Mouse (Mus musculus) lung, embryonic 14.5 days (tissue): ENCODE measurements around the gene Cdh13. TPM values are rescaled to one million over a fixed set of nuclear protein-coding genes. Genes with fewer than 3 reads are reported as not detected.

Experiments used
- ATAC-seq: fragments of 200-750 bp; cut with Nextera tagmentation; 2 replicates; pipeline ENCODE4 v1.8.0; 2017; ENCODE audit warnings: mild to moderate bottlenecking, moderate TSS enrichment, moderate library complexity; ENCODE audit not compliant: insufficient read depth
- DNase-seq: peaks from one replicate; pipeline ENCODE4 v3.0.0-alpha.2; 2015
- H3K27ac ChIP-seq: fragments of 300-500 bp; sonication (generic); 2 replicates; pipeline ENCODE4 v1.5.1; 2014; ENCODE audit warnings: low read depth, mild to moderate bottlenecking, moderate library complexity
- H3K27me3 ChIP-seq: fragments of 300-500 bp; sonication (generic); 2 replicates; pipeline ENCODE4 v1.6.1; 2014; ENCODE audit warnings: low read length, control low read depth; ENCODE audit not compliant: insufficient read depth
- H3K36me3 ChIP-seq: fragments of 300-500 bp; sonication (generic); 2 replicates; pipeline ENCODE4 v1.6.1; 2014; ENCODE audit warnings: control low read depth; ENCODE audit not compliant: insufficient read depth
- H3K4me1 ChIP-seq: fragments of 300-500 bp; sonication (generic); 2 replicates; pipeline ENCODE4 v1.6.1; 2014; ENCODE audit warnings: antibody characterized with exemption, control low read depth; ENCODE audit not compliant: insufficient read depth
- H3K4me2 ChIP-seq: fragments of 300-500 bp; sonication (generic); 2 replicates; pipeline ENCODE4 v1.6.1; 2014; ENCODE audit warnings: mild to moderate bottlenecking
- H3K4me3 ChIP-seq: fragments of 300-500 bp; sonication (generic); 2 replicates; pipeline ENCODE4 v1.5.1; 2014; ENCODE audit warnings: low read depth, low read length
- H3K9ac ChIP-seq: fragments of 300-500 bp; sonication (generic); 2 replicates; pipeline ENCODE4 v1.6.1; 2014
- H3K9me3 ChIP-seq: fragments of 300-500 bp; sonication (generic); 2 replicates; pipeline ENCODE4 v1.6.1; 2016; ENCODE audit warnings: low read depth, low read length, control low read depth
- CTCF ChIP-seq: IDR thresholded peaks from 2 replicates; pipeline ENCODE4 v1.5.1; 2016; ENCODE audit warnings: antibody characterized with exemption, low read depth
- WGBS: fragments of 180-500 bp; shearing (Covaris S2); extraction: QIAGEN DNeasy Blood & Tissue Kit; methylation state at CpG from one replicate; pipeline ENCODE4 v1.1.7; 2014; 5-methylcytosine and 5-hydroxymethylcytosine counted together
- polyA plus RNA-seq: library from polyadenylated mRNA; unstranded; fragments of >200 nt; fragmentation: Nextera tagmentation; extraction: Ambion mirVana; gene quantifications from 2 replicates; pipeline ENCODE4 v1.2.1, GENCODE M21; 2014

Cdh13 gene
- polyA plus RNA-seq, 1 experiment from 2014 or later, result 1.2 TPM

DNA sequence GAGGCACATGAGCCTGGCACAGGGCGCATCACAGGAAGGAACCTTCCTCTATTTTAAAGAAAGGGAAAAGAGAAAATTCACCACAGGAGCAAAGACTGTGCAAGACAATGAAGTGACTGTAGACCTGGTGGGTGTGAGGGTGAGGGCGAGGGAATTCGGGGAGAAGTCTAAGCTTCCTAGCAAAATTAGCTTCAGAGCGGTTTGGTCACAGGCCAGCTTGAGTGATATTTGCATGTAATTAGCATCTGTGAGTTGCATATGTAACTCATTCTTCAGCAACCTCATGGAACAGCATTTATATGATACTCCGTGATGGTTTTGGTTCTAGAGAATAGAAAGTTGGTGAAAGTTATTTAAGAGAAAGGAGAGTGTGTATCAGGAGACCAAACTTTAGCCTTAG lies 73.5 kb downstream of the Cdh13 start:
- Histone ChIP-seq H3K4me2 (no peak overlapping the region), H3K36me3 (no peaks in the 10 kb centered on the region), H3K27me3 (no peaks in the 10 kb centered on the region), H3K27ac (no peak overlapping the region), H3K9me3 (no peaks in the 10 kb centered on the region), H3K4me1 (no peaks in the 10 kb centered on the region), H3K9ac (no peak overlapping the region), H3K4me3 (no peak overlapping the region)
- ATAC-seq (no peak), DNase-seq (no peak)
- WGBS, result 85% methylated on average over 5 of the region's 5 CpGs
- TF ChIP-seq CTCF, result no peak

GRCm38 (mm10) chr8:118357596-118357995 lies 74.1 kb downstream of the Cdh13 start:
- no peak for DNase-seq
- Histone ChIP-seq H3K4me3 (no peak overlapping the region), H3K4me1 (no peaks in the 10 kb centered on the region), H3K4me2 (no peak overlapping the region), H3K9ac (no peak overlapping the region), H3K36me3 (no peaks in the 10 kb centered on the region), H3K27ac (no peak overlapping the region), H3K27me3 (no peaks in the 10 kb centered on the region), H3K9me3 (no peaks in the 10 kb centered on the region)
- no peak for ATAC-seq
- TF ChIP-seq CTCF, result no peak
- WGBS, result 79% methylated on average over 7 of the region's 7 CpGs

DNA sequence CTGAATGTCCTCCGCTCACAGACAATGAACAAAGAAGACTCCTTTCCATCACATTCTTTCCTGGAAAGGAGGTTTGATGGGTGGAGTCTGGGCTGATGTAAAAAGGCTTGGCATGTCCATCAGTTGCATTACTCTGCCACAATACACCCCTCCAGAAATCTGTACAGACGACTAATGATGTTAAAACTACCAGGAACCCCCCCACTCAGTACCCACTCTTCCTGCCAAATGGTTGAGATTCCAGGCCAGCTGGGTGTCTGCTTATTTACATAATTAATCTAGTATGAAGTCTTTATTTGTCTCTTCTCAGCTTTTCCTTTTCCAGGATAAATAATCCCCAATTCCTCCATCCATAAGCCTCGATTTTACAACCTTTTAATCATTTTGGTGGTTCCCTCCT lies 80.2 kb downstream of the Cdh13 start:
- WGBS, result 52% methylated on average over 3 of the region's 3 CpGs
- no peaks in the 10 kb centered on the region for H3K36me3 ChIP-seq
- ATAC-seq, result no peak
- DNase-seq, result no peak
- no peak for TF ChIP-seq CTCF
- H3K9me3 ChIP-seq, result no peaks in the 10 kb centered on the region
- H3K4me2 ChIP-seq, result no peak overlapping the region
- no peak overlapping the region for H3K4me3 ChIP-seq
- no peak overlapping the region for H3K9ac ChIP-seq
- no peaks in the 10 kb centered on the region for H3K4me1 ChIP-seq
- H3K27me3 ChIP-seq, result no peaks in the 10 kb centered on the region
- H3K27ac ChIP-seq, result no peak overlapping the region

GRCm38 (mm10) chr8:118373092-118373491 lies 89.6 kb downstream of the Cdh13 start:
- TF ChIP-seq CTCF, result no peak
- H3K4me3 ChIP-seq, result no peak overlapping the region
- H3K4me2 ChIP-seq, result no peak overlapping the region
- no peaks in the 10 kb centered on the region for H3K9me3 ChIP-seq
- 77% methylated on average over 3 of the region's 3 CpGs for WGBS
- no peaks in the 10 kb centered on the region for H3K4me1 ChIP-seq
- DNase-seq (no peak), ATAC-seq (no peak)
- no peaks in the 10 kb centered on the region for H3K36me3 ChIP-seq
- no peak overlapping the region for H3K27ac ChIP-seq
- H3K9ac ChIP-seq, result no peak overlapping the region
- no peaks in the 10 kb centered on the region for H3K27me3 ChIP-seq

DNA sequence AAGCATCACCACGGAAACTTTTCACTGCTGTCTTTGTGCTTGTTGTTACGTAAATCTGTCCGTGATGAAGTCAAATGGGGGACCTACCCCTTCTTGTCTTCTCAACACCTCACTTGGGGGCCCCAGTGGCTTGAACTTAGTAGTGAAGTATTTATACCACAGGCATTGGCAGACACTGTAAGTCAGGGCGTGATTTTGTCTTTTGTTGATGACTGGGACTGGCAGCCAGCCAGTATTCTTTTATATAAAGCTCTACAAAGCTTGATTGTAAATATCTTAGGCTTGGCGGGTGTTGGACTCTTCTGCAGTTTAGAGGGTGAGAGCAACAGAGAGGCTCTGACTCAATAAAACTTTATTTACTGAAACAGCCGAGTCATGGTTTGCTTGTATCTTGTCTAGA lies 91.2 kb downstream of the Cdh13 start:
- Histone ChIP-seq H3K4me2 (no peak overlapping the region), H3K9me3 (no peaks in the 10 kb centered on the region), H3K27me3 (no peaks in the 10 kb centered on the region), H3K27ac (no peak overlapping the region), H3K4me1 (no peaks in the 10 kb centered on the region), H3K36me3 (no peaks in the 10 kb centered on the region), H3K4me3 (no peak overlapping the region), H3K9ac (no peak overlapping the region)
- DNase-seq, result peak; percentile 87
- peak; percentile 87 for ATAC-seq
- TF ChIP-seq CTCF, result no peak
- 30% methylated on average over 6 of the region's 6 CpGs for WGBS

- H3K27ac ChIP-seq, result no peak overlapping the region
- no peaks in the 10 kb centered on the region for H3K4me1 ChIP-seq
- DNase-seq (no peak), ATAC-seq (no peak)
- H3K4me3 ChIP-seq, result no peak overlapping the region
- H3K27me3 ChIP-seq, result no peaks in the 10 kb centered on the region
- H3K4me2 ChIP-seq, result no peak overlapping the region
- no peaks in the 10 kb centered on the region for H3K36me3 ChIP-seq
- H3K9me3 ChIP-seq, result no peaks in the 10 kb centered on the region
- TF ChIP-seq CTCF, result no peak
- H3K9ac ChIP-seq, result no peak overlapping the region
- WGBS, result 38% methylated on average over 3 of the region's 3 CpGs
These were observed 93.3 kb downstream of the Cdh13 start for GRCm38 (mm10) chr8:118376791-118377190.

DNA sequence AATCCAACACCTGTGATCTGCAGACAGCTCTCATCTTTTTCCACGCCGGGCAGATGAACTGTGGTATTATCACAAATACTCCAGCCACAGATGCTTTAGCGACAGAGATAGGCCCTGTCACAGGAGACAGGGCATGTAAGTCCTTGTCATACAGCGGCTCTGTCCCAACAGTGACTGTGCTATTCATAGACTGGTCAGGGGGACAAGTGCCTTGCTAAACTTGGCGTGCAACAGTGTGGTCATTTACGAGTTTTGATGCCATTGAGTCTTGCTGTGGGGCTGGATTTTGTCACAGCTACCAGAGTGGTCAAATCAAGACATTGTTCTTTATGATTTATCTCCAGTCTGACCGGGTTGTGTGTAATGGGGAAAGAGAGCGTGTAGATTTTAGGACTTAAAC lies 95.5 kb downstream of the Cdh13 start:
- Histone ChIP-seq H3K9me3 (no peaks in the 10 kb centered on the region), H3K36me3 (no peaks in the 10 kb centered on the region), H3K4me1 (no peaks in the 10 kb centered on the region), H3K9ac (no peak overlapping the region), H3K27me3 (no peaks in the 10 kb centered on the region), H3K4me3 (no peak overlapping the region), H3K27ac (no peak overlapping the region), H3K4me2 (no peak overlapping the region)
- 71% methylated on average over 8 of the region's 8 CpGs for WGBS
- no peak for ATAC-seq
- DNase-seq, result no peak
- no peak for TF ChIP-seq CTCF

GRCm38 (mm10) chr8:118379657-118380056 lies 96.1 kb downstream of the Cdh13 start:
- WGBS, result 61% methylated on average over 3 of the region's 3 CpGs
- no peak for TF ChIP-seq CTCF
- H3K4me1 ChIP-seq, result no peaks in the 10 kb centered on the region
- no peak overlapping the region for H3K4me2 ChIP-seq
- ATAC-seq (no peak), DNase-seq (no peak)
- no peak overlapping the region for H3K27ac ChIP-seq
- H3K9me3 ChIP-seq, result no peaks in the 10 kb centered on the region
- H3K4me3 ChIP-seq, result no peak overlapping the region
- no peaks in the 10 kb centered on the region for H3K36me3 ChIP-seq
- H3K27me3 ChIP-seq, result no peaks in the 10 kb centered on the region
- H3K9ac ChIP-seq, result no peak overlapping the region
